Mouse (Mus musculus): ENCODE measurements around the gene Sfxn3. TPM values are rescaled to one million over a fixed set of nuclear protein-coding genes. Genes with fewer than 3 reads are reported as not detected.

Sfxn3 gene
- total and polyA plus RNA-seq, 3 experiments, result 5.0 to 10.6 TPM; not detected in 1

DNA sequence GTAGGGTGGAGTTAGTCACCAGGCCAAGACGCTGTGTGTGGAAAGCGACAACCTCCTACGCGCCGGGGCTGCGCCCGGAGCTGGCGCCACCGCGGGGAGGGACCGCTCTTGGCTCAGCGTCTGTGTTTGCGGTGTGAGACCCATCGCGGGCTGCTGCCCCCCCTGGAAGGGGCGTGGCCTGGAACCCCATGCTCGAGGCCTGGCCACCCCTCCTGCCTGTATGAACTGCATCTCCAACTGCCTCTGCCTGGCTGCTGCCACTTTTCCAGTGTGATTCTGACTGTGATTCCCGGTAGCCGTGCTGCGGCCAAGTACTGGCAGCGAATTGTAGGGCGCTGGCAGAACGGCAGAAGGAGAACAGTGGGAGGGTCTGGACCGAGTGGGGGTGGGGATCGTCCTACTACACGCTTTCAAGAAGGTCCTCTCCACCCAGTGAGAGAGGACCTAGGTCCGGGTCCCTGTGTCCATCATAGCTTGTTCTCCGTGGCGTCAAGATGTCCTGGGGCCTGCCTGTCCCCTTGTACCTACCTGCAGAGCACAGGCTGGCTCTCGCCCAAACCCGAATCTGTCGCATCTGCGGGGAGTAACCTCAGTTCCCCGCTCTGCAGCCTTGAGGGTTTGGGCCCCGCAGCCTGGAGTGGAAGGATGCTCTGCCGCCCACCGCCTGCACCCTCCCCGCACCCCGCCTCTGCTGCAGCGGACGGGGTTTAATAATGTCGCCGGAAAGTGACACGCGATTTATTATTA, 32.6 kb downstream of the Sfxn3 start:
- DNase-seq (ENCODE audit: low read depth, low spot score), result peak; percentile 95
- H3K27ac ChIP-seq (ENCODE audit: control insufficient read depth, low read depth, low read length), result peak overlapping the region; percentile 78
- peak overlapping the region; percentile 53 to 70 for H3K4me3 ChIP-seq (ENCODE audit: control insufficient read depth in 1 of 2, insufficient read depth in 1 of 2, low read depth in 2 of 2, low read length in 2 of 2)
- peaks cover 0 to 24% of the 10 kb centered on the region in 2 experiments; a peak in 2 of 4 replicates for H3K4me1 ChIP-seq (ENCODE audit: control insufficient read depth in 1 of 2, insufficient read depth in 2 of 2, low read length in 2 of 2)
- H3K79me2 ChIP-seq (ENCODE audit: control insufficient read depth, insufficient read depth, low read length, poor library complexity), result no peaks in the 10 kb centered on the region; the same call in 1 of the 2 replicates
- H3K27me3 ChIP-seq (ENCODE audit: control insufficient read depth in 1 of 2, insufficient read depth in 2 of 2, low read length in 2 of 2), result peaks cover under 1 to 6% of the 10 kb centered on the region in 2 experiments; a peak in 2 of 4 replicates
- TF ChIP-seq POLR2A (IDR thresholded peaks at IDR 0.05; ENCODE audit: control insufficient read depth in 1 of 2, insufficient read depth in 1 of 2, low read depth in 1 of 2, low read length in 2 of 2, poor library complexity in 1 of 2), result peak in 1 of 2 experiments; percentile 36; a peak in 1 of 4 replicates
- TF ChIP-seq EP300 (IDR thresholded peaks at IDR 0.05; ENCODE audit: low read depth in 1 of 2, low read length in 2 of 2), result no peak; a peak in 3 of 4 replicates
- TF ChIP-seq MYC (IDR thresholded peaks at IDR 0.05; ENCODE audit: low read depth, low read length), result no peak
- TF ChIP-seq MXI1 (IDR thresholded peaks at IDR 0.05; ENCODE audit: low read depth, low read length), result peak; percentile 85
- peak; percentile 83; the same call in 1 of the 2 replicates for TF ChIP-seq MAZ (IDR thresholded peaks at IDR 0.05; ENCODE audit: low read depth, low read length)
- no peak for TF ChIP-seq ZC3H11A (IDR thresholded peaks at IDR 0.05; ENCODE audit: low read depth, low read length)
- TF ChIP-seq NELFE (IDR thresholded peaks at IDR 0.05; ENCODE audit: low read depth, low read length), result peak; percentile 52
- no peak for TF ChIP-seq MYB (IDR thresholded peaks at IDR 0.05; ENCODE audit: low read depth, low read length)
- peak; percentile 63; the same call in 1 of the 2 replicates for TF ChIP-seq HCFC1 (IDR thresholded peaks at IDR 0.05; ENCODE audit: low read depth, low read length)
- TF ChIP-seq TBP (IDR thresholded peaks at IDR 0.05; ENCODE audit: low read depth, low read length), result peak; percentile 74; the same call in 1 of the 2 replicates
- peak; percentile 42 for TF ChIP-seq RCOR1 (IDR thresholded peaks at IDR 0.05; ENCODE audit: low read depth, low read length)
- peak; percentile 31 for TF ChIP-seq SMC3 (IDR thresholded peaks at IDR 0.05; ENCODE audit: low read depth, low read length)
- TF ChIP-seq ZNF384 (IDR thresholded peaks at IDR 0.05; ENCODE audit: low read depth, low read length), result no peak
- peak; percentile 36; the same call in 1 of the 2 replicates for TF ChIP-seq POLR2AphosphoS2 (IDR thresholded peaks at IDR 0.05; ENCODE audit: low read length)
- peak; percentile 57 for TF ChIP-seq ETS1 (IDR thresholded peaks at IDR 0.05; ENCODE audit: low read depth, low read length)
- peak; percentile 16; the same call in 1 of the 2 replicates for TF ChIP-seq CHD2 (IDR thresholded peaks at IDR 0.05; ENCODE audit: low read length)
- TF ChIP-seq TCF12 (IDR thresholded peaks at IDR 0.05; ENCODE audit: low read depth, low read length), result peak; percentile 37; the same call in 1 of the 2 replicates
- no peak for TF ChIP-seq POLR2AphosphoS5 (IDR thresholded peaks at IDR 0.05; ENCODE audit: borderline replicate concordance, low read depth, low read length)
- 0 out of 2 replicates have a peak, but pooled peaks have one; percentile 22 for TF ChIP-seq ELF1 (IDR thresholded peaks at IDR 0.05; ENCODE audit: low read depth, low read length)
- peak; percentile 66; the same call in 1 of the 2 replicates for TF ChIP-seq E2F4 (IDR thresholded peaks at IDR 0.05; ENCODE audit: borderline replicate concordance, low read depth, low read length)
- no peak for TF ChIP-seq USF1 (IDR thresholded peaks at IDR 0.05; ENCODE audit: low read depth, low read length)
- TF ChIP-seq ZKSCAN1 (IDR thresholded peaks at IDR 0.05; ENCODE audit: low read depth, low read length), result peak; percentile 42; the same call in 1 of the 2 replicates
- TF ChIP-seq CTCF (IDR thresholded peaks at IDR 0.05 in 2 of 3, conservative IDR thresholded peaks at IDR 0.05 in 1 of 3; ENCODE audit: control insufficient read depth in 1 of 3, insufficient read depth in 1 of 3, low read depth in 2 of 3, low read length in 3 of 3, poor library complexity in 1 of 3, severe bottlenecking in 1 of 3), result peak in 2 of 3 experiments; percentile 12 to 31; a peak in 3 of 6 replicates
- TF ChIP-seq MAX (IDR thresholded peaks at IDR 0.05; ENCODE audit: low read length), result peak; percentile 78
- peak; percentile 80 for TF ChIP-seq SIN3A (IDR thresholded peaks at IDR 0.05; ENCODE audit: low read length)
- TF ChIP-seq CHD1 (IDR thresholded peaks at IDR 0.05; ENCODE audit: low read depth, low read length), result no peak; the same call in 1 of the 2 replicates
- no peak for TF ChIP-seq GABPA (IDR thresholded peaks at IDR 0.05; ENCODE audit: low read depth, low read length)
- TF ChIP-seq NRF1 (IDR thresholded peaks at IDR 0.05; ENCODE audit: insufficient read depth, low read depth, low read length, poor library complexity, severe bottlenecking), result peak; percentile 33; the same call in 1 of the 2 replicates
- TF ChIP-seq ZMIZ1 (IDR thresholded peaks at IDR 0.05; ENCODE audit: low read depth, low read length), result 0 out of 2 replicates have a peak, but pooled peaks have one; percentile 39
- TF ChIP-seq JUND (IDR thresholded peaks at IDR 0.05; ENCODE audit: low read depth, low read length), result 0 out of 2 replicates have a peak, but pooled peaks have one; percentile 9
- no peak for TF ChIP-seq MAFK (IDR thresholded peaks at IDR 0.05; ENCODE audit: borderline replicate concordance, low read depth, low read length)
- TF ChIP-seq GATA1 (IDR thresholded peaks at IDR 0.05; ENCODE audit: low read depth, low read length), result no peak
- no peaks in the 10 kb centered on the region for H3K9me3 ChIP-seq (replicated peaks; ENCODE audit: insufficient read depth, low read length)
- peak overlapping the region; percentile 56 for H3K9ac ChIP-seq (ENCODE audit: control insufficient read depth, low read depth, low read length, poor library complexity, severe bottlenecking)
- peaks cover 0 to 10% of the 10 kb centered on the region in 2 experiments; a peak in 2 of 4 replicates for H3K36me3 ChIP-seq (ENCODE audit: control insufficient read depth in 1 of 2, insufficient read depth in 2 of 2, low read length in 2 of 2)

Data from MEL (cell line).